Mouse (Mus musculus): ENCODE measurements around the gene Klf16. TPM values are rescaled to one million over a fixed set of nuclear protein-coding genes. Genes with fewer than 3 reads are reported as not detected.

The Klf16 gene
- total and polyA plus RNA-seq, 3 experiments, result 4.0 to 5.5 (median 4.4) TPM

DNA sequence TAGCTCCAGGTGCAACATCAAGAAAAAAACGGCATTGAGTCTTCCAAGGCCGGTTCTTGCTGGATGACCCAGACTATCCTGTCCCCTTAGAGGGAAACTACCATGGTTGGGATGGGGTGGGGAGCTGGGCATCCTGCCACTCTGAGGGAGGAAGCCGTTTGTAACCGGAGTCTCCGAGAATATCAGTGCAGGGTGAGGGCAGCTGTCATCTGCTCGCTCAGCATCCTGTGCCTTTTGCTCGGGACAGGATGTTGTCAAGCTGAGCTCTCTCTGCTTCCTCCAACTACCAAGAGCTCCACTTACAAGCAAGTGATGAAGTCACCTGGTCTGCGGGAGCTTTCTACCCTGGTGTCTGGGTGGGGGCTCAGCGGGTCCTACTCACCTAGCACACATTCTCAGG, 41.1 kb upstream of the Klf16 start:
- intact Hi-C loops (cut with DNase I), result no loop called here
- Histone ChIP-seq H3K27ac (no peak overlapping the region; the same call in 1 of the 2 replicates), H3K27me3 (ENCODE audit: control insufficient read depth, insufficient read depth, low read length) (no peaks in the 10 kb centered on the region), H3K4me3 (no peak overlapping the region), H3K4me1 (ENCODE audit: control insufficient read depth, insufficient read depth, low read length) (no peaks in the 10 kb centered on the region), H3K9ac (ENCODE audit: low read depth, low read length) (no peak overlapping the region), H3K79me2 (replicated peaks; ENCODE audit: control insufficient read depth, insufficient read depth, low read length) (no peaks in the 10 kb centered on the region), H3K36me3 (ENCODE audit: control insufficient read depth, insufficient read depth, low read length) (no peaks in the 10 kb centered on the region)
- 28% methylated on average over 9 of the region's 9 CpGs for WGBS
- TF ChIP-seq POLR2A (IDR thresholded peaks at IDR 0.05; ENCODE audit: insufficient read depth, low read depth, low read length), result no peak
- TF ChIP-seq CTCF (IDR thresholded peaks at IDR 0.05), result no peak
- TF ChIP-seq EP300 (IDR thresholded peaks at IDR 0.05; ENCODE audit: insufficient read depth, low read depth, low read length), result no peak
- peak in 1 of 2 experiments; percentile 49 for DNase-seq

DNA sequence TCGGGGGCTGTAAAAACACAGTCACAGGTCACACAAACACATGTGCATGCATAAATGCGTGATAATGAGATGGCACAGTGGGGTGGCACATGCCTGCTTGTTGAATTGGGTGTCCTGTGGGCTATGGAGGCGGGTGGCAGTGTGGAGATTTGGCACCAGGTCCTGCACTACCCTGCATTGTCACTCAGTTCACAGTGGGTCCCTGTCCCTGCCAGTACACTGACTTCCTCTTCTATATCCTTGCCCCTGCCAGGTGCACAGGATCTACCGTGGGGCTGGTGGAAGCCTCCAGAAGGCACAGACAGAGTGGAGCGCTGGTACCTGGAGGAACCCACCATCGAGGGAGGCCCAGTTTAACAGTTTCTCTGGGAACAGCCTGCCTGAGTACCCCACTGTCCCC, 37.2 kb upstream of the Klf16 start:
- no peaks in the 10 kb centered on the region for H3K36me3 ChIP-seq (ENCODE audit: control insufficient read depth, insufficient read depth, low read length)

DNA sequence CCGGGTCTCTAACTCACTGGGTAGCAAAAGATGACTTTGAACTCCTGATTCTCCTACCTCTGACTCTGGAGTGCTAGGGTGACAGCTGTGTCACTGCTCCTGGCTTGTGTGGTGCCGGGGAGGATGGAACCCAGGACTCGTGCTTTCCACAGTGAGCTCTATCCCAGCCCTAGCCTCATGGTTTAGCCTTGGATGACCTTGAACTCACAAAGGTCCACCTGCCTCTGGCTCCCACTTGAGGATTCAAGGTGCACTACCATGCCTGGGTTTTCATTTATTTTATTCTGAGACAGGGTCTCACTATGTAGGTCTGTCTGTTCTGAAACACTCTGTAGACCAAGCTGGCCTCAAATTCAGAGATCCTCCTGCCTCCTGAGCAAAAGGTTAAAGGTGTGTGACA, 36.7 kb upstream of the Klf16 start:
- intact Hi-C loops (cut with DNase I), result no loop called here
- DNase-seq, result no peak
- H3K36me3 ChIP-seq (ENCODE audit: control insufficient read depth, insufficient read depth, low read length), result no peaks in the 10 kb centered on the region

More for the DNA sequence above, 37.2 kb upstream of the Klf16 start:
- Histone ChIP-seq H3K4me1 (ENCODE audit: control insufficient read depth, insufficient read depth, low read length) (no peaks in the 10 kb centered on the region), H3K27ac (no peak overlapping the region), H3K27me3 (ENCODE audit: control insufficient read depth, insufficient read depth, low read length) (no peaks in the 10 kb centered on the region), H3K9ac (ENCODE audit: low read depth, low read length) (no peak overlapping the region), H3K79me2 (replicated peaks; ENCODE audit: control insufficient read depth, insufficient read depth, low read length) (no peaks in the 10 kb centered on the region), H3K4me3 (no peak overlapping the region)
- no peak for DNase-seq
- no peak for TF ChIP-seq CTCF (IDR thresholded peaks at IDR 0.05)
- no peak for TF ChIP-seq POLR2A (IDR thresholded peaks at IDR 0.05; ENCODE audit: insufficient read depth, low read depth, low read length)
- no peak for TF ChIP-seq EP300 (IDR thresholded peaks at IDR 0.05; ENCODE audit: insufficient read depth, low read depth, low read length)
- intact Hi-C loops (cut with DNase I), result no loop called here
- WGBS, result 87% methylated on average over 6 of the region's 6 CpGs

GRCm38 (mm10) chr10:80611905-80612304, 34.8 kb upstream of the Klf16 start:
- intact Hi-C loops (cut with DNase I), result loop anchor here (1.0 kb wide), 1 partner anchor 76 kb away; no protein-coding TSS in a partner anchor
- Histone ChIP-seq H3K4me3 (no peak overlapping the region), H3K36me3 (ENCODE audit: control insufficient read depth, insufficient read depth, low read length) (no peaks in the 10 kb centered on the region), H3K27ac (no peak overlapping the region), H3K27me3 (ENCODE audit: control insufficient read depth, insufficient read depth, low read length) (no peaks in the 10 kb centered on the region), H3K9ac (ENCODE audit: low read depth, low read length) (no peak overlapping the region), H3K79me2 (replicated peaks; ENCODE audit: control insufficient read depth, insufficient read depth, low read length) (no peaks in the 10 kb centered on the region; the same call in 1 of the 2 replicates), H3K4me1 (ENCODE audit: control insufficient read depth, insufficient read depth, low read length) (no peaks in the 10 kb centered on the region)
- TF ChIP-seq CTCF (IDR thresholded peaks at IDR 0.05) (no peak), EP300 (IDR thresholded peaks at IDR 0.05; ENCODE audit: insufficient read depth, low read depth, low read length) (no peak), POLR2A (IDR thresholded peaks at IDR 0.05; ENCODE audit: insufficient read depth, low read depth, low read length) (no peak)
- no peak for DNase-seq
- 93% methylated on average over 3 of the region's 3 CpGs for WGBS

More for the DNA sequence above, 36.7 kb upstream of the Klf16 start:
- WGBS, result 81% methylated on average over 3 of the region's 3 CpGs
- no peak overlapping the region for H3K4me3 ChIP-seq
- H3K27ac ChIP-seq, result no peak overlapping the region
- H3K79me2 ChIP-seq (replicated peaks; ENCODE audit: control insufficient read depth, insufficient read depth, low read length), result no peaks in the 10 kb centered on the region
- H3K9ac ChIP-seq (ENCODE audit: low read depth, low read length), result no peak overlapping the region
- no peaks in the 10 kb centered on the region for H3K4me1 ChIP-seq (ENCODE audit: control insufficient read depth, insufficient read depth, low read length)
- TF ChIP-seq EP300 (IDR thresholded peaks at IDR 0.05; ENCODE audit: insufficient read depth, low read depth, low read length) (no peak), POLR2A (IDR thresholded peaks at IDR 0.05; ENCODE audit: insufficient read depth, low read depth, low read length) (no peak), CTCF (IDR thresholded peaks at IDR 0.05) (no peak)
- H3K27me3 ChIP-seq (ENCODE audit: control insufficient read depth, insufficient read depth, low read length), result no peaks in the 10 kb centered on the region

- H3K27me3 ChIP-seq (ENCODE audit: control insufficient read depth, insufficient read depth, low read length), result no peaks in the 10 kb centered on the region
- no peak overlapping the region for H3K4me3 ChIP-seq
- 31% methylated on average over 4 of the region's 4 CpGs for WGBS
- no peaks in the 10 kb centered on the region for H3K36me3 ChIP-seq (ENCODE audit: control insufficient read depth, insufficient read depth, low read length)
- no peaks in the 10 kb centered on the region for H3K4me1 ChIP-seq (ENCODE audit: control insufficient read depth, insufficient read depth, low read length)
- TF ChIP-seq POLR2A (IDR thresholded peaks at IDR 0.05; ENCODE audit: insufficient read depth, low read depth, low read length) (no peak), EP300 (IDR thresholded peaks at IDR 0.05; ENCODE audit: insufficient read depth, low read depth, low read length) (0 out of 2 replicates have a peak, but pooled peaks have one; percentile 50), CTCF (IDR thresholded peaks at IDR 0.05) (peak; percentile 97)
- no peak overlapping the region for H3K27ac ChIP-seq
- H3K79me2 ChIP-seq (replicated peaks; ENCODE audit: control insufficient read depth, insufficient read depth, low read length), result peaks cover 4% of the 10 kb centered on the region; the same call in 1 of the 2 replicates
- H3K9ac ChIP-seq (ENCODE audit: low read depth, low read length), result no peak overlapping the region
- DNase-seq, result peak in 1 of 2 experiments; percentile 74
- intact Hi-C loops (cut with DNase I), result loop anchor here (1.0 kb wide), 1 partner anchor 77 kb away; no protein-coding TSS in a partner anchor
Observed at GRCm38 (mm10) chr10:80611024-80611423, 33.9 kb upstream of the Klf16 start.

GRCm38 (mm10) chr10:80610116-80610785, 33.1 kb upstream of the Klf16 start:
- H3K9ac ChIP-seq (ENCODE audit: low read depth, low read length), result no peak overlapping the region
- intact Hi-C loops (cut with DNase I), result no loop called here
- no peaks in the 10 kb centered on the region for H3K27me3 ChIP-seq (ENCODE audit: control insufficient read depth, insufficient read depth, low read length)
- no peak for TF ChIP-seq CTCF (IDR thresholded peaks at IDR 0.05)
- TF ChIP-seq POLR2A (IDR thresholded peaks at IDR 0.05; ENCODE audit: insufficient read depth, low read depth, low read length), result no peak
- no peak for TF ChIP-seq EP300 (IDR thresholded peaks at IDR 0.05; ENCODE audit: insufficient read depth, low read depth, low read length)
- no peak overlapping the region for H3K27ac ChIP-seq
- H3K4me1 ChIP-seq (ENCODE audit: control insufficient read depth, insufficient read depth, low read length), result no peaks in the 10 kb centered on the region
- H3K4me3 ChIP-seq, result no peak overlapping the region
- peak in 1 of 2 experiments; percentile 20 for DNase-seq
- WGBS, result 91% methylated on average over 9 of the region's 9 CpGs
- H3K79me2 ChIP-seq (replicated peaks; ENCODE audit: control insufficient read depth, insufficient read depth, low read length), result peaks cover 4% of the 10 kb centered on the region; the same call in 1 of the 2 replicates
- H3K36me3 ChIP-seq (ENCODE audit: control insufficient read depth, insufficient read depth, low read length), result no peaks in the 10 kb centered on the region

All from heart, adult 2 months (tissue).